Mouse (Mus musculus): ENCODE results near the gene Ccdc189. TPM values are rescaled to one million over a fixed set of nuclear protein-coding genes. Genes with fewer than 3 reads are reported as not detected.
A peak's percentile ranks its signal among the peaks of the same experiment; 100 is the strongest.

Gene Ccdc189
- total RNA-seq, 2 experiments from 2014 or later, result 6.5 to 9.2 TPM

DNA sequence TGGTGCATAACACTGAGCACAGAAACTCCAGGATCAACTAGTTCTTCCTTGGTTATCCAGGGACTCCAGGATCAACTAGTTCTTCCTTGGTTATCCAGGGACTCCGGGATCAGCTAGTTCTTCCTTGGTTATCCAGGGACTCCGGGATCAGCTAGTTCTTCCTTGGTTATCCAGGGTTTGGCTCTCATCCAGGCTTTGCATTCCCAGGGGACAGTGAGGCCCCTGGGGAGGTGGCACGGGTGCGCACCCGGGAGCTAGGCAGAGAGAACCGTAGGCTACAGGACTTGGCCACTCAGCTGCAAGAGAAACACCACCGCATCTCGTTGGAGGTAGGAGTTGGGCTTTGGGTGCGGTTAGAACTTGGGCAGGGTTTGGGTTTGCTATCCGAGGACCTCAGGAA is 2.7 kb upstream of the Ccdc189 start:
- peak; percentile 51 for DNase-seq

DNA sequence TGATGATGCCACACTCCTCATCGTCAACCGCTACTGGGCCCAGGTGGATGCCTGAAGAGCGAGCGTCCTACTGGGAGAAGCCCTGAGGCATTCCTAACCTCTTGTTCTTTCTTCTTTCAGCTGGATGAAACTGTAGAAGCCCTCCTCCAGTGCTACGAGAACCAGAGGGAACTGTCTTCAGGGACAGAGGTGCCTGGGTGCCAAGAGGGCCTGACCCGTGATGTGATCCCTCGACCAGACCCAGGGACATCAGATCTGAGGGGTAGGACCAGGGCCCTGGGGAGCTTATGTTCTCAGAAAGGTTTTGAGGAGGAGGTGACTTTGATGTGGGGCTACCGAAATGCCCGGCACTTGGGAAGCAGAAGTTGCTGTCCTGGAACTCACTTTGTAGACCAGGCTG is 1.2 kb upstream of the Ccdc189 start:
- DNase-seq, result no peak

DNA sequence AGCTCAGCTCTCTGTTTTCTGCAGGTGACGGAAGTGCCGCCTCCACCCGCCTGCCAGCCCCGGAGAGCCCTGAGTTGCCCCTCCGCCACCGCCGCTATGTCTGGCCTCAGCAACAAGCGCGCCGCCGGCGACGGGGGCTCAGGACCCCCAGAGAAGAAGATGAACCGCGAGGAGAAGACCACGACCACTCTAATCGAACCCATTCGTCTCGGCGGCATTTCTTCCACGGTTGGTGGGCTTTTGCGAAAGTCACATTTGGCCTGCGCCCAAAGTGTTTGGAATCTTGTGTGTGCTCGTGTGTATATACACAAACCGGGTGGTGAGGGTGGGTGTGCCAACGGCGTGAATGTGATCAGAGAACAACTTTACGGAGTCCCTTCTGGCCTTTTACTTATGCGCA is 506 bp upstream of the Ccdc189 start:
- no peak for DNase-seq

DNA sequence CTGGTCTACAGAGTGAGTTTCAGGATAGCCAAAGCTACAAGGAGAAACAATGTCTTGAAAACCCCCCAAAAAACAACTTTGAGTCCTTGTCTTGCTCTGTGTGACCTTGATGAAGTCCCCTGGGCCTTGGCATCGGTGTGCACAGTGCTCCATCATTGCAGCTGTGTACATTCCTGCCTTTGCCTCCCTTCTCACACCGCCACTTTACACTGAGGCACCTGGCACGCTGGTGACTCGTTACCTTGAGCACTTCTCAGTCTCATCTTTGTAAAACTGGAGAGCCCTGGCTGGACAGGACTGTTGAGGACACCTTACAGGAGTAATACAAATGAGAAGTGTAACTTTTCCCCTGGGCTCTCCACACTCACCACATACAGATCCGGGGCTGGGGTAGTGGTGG is 1.2 kb downstream of the Ccdc189 start:
- no peak for DNase-seq

DNA sequence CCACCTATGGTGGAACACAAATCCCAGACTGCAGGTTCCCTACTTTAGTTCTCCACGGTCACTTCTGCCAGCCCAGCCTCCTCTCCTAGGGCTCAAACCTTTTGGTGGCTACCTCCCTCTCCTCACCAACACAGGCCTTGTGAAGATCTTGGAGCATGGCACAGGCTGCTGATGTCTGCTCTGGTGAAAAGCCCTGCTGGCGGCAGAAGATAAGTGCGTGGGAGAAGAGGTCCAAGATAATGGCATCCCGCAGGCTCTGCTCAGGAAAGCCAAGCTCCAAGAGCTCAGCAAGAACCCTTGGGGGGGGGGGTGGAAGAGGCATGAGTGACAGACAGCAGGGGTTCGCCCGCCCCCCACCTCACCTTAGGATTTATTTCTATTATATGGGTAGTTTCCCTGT is 2.2 kb downstream of the Ccdc189 start:
- DNase-seq, result no peak

DNA sequence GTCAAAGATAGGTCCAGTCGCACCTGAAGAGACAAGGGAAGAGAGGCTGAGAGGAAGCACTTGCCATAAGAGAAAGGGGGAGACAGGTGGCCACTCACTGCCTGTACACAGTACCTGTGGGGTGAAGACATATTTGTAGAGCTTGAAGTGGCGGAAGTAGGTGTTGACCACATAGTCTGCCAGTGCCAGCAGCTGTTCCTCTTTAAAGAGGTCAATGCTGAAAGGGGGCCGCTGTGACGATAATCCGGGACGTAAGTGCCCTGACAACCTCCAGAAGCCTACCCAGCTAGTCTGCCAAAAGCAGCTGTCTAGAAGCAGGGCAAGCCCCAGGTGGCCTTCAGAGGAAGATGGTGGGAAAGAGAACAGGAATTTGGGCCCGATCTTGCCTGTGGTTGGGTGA is 3.4 kb downstream of the Ccdc189 start:
- DNase-seq, result no peak

DNA sequence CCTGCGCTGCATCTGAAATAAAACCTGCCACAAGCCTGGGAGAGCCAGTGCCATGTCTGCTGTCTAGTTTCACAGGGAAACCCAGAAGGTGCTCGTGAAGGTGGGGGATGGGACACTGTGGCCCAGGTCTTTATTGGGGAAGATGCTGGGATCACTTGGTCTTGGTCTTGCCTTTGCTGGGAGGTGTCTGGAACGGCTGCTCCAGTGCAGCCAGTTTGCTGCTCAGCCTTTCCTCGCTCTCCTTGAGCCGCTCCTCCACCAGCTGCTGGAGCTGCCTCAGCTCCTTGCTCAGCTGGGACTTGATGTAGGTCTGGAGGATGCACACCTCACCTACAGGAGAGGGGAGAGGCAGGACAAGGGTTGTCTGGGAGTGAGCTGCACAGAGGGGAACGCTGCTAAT is 5.1 kb downstream of the Ccdc189 start:
- DNase-seq, result no peak

DNA sequence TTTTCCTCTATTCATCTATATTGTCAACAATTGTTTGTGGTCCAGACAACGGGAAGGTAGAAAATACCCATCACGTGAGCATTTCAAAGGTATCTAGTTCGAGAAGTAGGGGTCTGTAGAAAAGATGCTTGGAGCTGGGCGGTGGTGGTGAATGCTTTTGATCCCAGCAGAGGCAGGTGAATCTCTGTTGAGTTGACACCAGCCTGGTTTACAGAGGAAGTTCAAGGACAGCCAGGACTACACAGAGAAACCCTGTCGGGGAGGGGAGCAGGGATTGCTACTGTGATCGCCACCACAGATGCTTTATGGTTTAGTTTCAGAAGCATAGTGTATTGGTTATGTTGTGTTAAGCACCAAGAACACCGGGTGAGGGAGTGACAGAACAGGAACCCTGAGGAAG is 14.3 kb downstream of the Ccdc189 start:
- DNase-seq, result no peak

DNA sequence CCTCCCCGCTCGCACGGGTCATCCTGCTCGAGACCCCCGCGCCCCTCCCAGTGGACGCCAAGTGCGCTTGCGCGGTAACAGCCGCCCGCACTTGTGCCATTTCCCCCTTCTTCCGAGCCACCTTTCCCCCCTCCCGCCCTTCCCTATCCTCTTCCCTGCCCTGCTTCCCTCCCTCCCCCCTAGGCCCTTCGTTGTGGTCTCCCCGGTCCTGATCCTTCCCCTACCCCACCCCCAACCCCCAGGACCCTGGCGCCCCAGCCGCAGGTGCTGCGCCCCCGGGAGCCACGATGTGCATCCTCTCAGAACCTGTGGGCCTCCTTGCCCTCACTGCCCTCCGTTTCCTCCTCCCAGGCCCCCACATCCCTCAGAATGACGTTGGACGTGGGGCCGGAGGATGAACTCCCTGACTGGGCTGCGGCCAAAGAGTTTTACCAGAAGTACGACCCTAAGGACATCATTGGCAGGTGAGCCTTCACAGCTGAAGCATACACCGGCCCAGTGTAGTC is 14.8 kb downstream of the Ccdc189 start:
- no peak for DNase-seq

DNA sequence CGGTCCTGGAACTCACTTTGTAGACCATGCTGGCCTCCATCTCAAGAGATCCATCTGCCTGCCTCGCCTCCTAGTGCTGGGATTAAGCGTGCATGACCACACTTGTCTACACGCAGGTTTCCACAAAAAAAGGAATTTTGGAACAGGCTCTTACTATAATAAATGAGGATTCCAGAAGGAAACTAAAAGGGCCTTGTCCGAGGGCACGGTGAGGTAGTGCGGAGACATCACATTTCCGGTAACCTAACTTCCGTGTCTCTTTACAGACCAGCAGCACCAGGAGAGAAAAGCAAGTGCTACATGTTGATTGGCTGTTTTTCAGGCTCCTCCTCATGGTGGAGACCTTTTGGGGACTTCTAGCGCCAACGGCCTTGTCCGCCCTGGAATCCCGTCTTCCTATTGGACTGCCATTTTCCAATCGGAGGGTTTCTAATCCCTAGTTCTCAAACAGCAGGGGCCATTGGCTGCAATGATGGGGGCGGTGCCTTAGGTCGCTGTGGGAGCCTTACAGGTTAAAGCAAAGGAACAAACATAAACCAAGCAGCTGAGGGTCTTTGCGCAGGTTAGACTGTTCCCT is 15.4 kb downstream of the Ccdc189 start, which contains the start of gene Phkg2:
TSS of gene Phkg2 (plus strand) at position 446 of the 577 bp plus-strand sequence.
- peak; percentile 91 for DNase-seq

DNA sequence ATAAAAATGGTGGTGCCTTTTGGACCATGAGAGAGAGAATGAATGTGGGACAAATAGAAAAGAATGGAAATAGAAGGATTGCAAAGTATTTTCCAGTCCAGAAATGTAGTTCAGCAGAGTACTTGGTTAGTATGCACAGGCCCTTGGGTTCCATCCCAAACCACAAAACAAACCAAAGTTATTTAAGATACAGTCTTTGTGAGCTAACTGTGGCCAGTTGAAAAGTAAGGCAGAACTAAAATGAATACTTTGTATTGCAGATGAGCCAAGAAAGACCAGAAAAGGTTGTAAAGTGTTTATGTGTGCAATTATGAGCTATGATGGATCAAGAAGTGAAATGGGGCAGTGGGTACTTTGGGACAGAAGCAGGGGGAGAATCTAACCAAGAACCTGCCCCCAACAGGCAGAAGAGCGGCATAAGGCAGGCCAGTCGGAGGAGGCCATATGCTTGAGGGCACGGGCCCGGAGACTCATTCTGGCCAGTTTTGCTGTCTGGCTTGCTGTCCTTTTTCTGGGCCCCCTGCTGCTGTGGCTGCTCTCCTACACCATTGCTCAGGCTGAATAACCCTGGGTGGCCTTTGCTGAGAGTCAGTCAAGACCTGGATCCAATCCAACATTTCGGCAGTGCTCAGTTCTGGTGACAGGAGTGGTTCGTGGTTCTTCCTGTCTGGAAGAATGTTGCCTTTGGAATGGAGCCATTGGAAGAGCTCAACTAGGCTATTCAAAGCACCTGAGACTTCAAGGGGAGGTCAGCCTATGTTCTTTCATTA is 23.8 kb downstream of the Ccdc189 start:
- DNase-seq, result peak; percentile 70

DNA sequence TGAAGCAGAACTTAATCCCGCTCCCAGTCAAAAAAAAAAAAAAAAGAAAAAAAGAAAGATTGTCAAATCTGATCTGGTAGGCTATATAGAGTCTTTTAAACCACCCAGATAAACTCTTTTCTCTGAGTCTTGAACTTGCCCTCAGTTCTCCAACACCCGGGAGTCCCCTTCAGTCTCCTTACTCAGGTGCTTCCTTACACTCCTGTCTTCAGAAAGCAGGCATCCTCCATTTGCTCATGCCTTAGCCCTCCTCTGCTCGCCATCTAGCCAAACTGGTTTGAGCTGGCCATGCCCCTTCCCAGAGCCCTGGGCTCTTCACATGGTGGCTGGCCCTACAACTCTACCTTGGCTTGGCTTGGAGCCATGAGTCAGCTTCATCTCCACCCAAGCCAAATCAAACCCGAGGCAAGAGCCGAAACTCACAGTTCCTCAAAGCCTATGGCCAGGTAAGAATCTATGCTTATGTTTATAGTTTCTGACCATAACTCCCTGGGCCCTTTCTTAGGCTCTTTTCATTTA is 27.0 kb downstream of the Ccdc189 start, which contains the start of gene Tmem265:
TSS of gene Tmem265 (plus strand) at position 51 of the 519 bp plus-strand sequence.
- no peak for DNase-seq

DNA sequence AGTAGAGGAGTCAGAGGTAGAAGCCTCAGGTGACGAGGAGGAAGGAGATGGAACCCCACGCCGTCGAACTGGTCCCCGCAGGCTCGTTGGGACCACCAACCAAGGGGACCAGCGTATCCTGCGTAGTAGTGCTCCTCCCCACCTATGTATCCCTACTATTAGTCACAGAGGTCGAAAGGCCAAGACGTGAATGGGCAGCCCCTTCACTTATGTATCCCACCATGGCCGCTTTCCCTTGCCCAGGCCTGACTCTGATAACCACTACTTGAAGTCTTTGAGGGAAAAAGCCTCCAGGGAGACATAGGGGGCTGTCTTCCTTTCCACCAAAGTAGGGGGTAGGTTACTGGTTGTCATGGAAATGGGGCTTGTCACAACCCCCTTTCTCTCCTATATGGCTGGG is 27.8 kb downstream of the Ccdc189 start:
- no peak for DNase-seq

DNA sequence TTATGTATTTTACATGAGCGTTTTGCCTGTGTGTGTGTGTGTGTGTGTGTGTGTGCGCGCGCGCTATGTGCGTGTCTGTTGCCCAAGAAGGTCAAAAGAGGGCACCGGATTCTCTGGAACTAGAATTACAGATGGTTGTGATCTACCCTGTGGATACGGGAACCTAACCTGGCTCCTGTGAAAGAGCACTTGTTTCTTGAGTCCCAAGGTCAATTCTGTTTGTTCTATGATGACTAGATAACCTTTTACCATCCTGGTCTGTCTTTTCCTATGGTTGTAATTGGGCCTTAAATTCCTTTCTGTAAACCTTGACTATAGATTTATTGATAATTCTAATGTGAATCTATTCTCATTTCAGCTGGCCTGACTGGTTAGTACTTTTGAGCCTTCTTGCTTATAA is 36.8 kb downstream of the Ccdc189 start:
- no peak for DNase-seq

DNA sequence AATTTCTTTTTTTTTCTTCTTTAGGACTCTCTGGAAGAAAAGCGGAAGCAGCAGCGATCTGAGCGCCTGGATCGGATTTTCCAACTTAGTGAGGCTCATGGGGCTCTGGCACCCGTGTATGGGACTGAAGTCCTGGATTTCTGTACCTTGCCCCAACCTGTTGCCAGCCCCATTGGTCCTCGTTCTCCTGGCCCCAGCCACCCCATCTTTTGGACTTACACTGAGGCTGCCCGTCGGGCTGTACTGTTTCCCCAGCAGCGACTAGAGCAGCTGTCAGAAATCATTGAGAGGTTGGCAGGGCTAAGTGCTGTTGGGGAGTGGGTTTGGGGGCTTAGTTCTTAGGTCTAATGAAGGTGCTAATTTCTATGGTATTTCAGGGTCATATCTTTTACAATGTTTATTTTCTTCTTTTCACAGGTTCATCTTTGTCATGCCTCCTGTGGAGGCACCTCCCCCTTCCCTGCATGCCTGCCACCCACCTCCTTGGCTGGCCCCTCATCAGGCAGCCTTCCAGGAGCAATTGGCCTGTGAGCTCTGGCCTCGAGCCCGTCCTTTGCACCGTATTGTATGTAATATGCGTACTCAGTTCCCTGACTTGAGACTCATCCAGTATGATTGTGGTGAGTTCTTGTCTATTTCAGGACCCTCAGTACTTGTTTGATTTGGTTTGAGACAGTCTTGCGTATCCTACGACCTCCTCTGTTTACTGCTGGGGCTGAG is 39.1 kb downstream of the Ccdc189 start:
- DNase-seq, result peak; percentile 84

DNA sequence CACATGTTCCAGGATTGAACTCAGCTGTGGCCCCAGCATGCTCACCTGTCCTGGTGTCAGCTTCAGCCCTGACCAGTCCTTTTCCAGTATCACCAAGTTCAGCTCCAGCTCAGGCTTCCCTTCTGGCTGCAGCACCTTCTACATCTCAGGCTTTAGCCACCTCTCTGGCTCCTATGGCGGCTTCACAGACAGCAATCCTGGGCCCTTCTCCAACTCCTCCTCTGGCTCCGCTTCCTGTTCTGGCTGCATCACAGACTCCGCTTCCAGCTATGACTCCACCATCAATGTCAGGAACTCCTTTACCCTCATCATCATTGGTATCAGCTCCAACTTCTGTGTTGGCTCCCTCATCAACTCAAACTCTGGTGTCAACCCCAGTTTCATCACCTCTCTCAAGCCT is 46.7 kb downstream of the Ccdc189 start:
- DNase-seq, result no peak

Other genes with a start within 250 kb of the Ccdc189 start
- gene Zfp768, start 243.0 kb downstream of the Ccdc189 start, total RNA-seq (2021), result 10 to 100 TPM; 36.1 to 41.4 TPM
- gene Zfp747, start 212.5 kb downstream of the Ccdc189 start, total RNA-seq (2021), result 1 to 10 TPM; 5.8 to 5.9 TPM
- gene 9130019O22Rik, start 201.4 kb downstream of the Ccdc189 start, total RNA-seq (2021), result 1 to 10 TPM; 2.6 to 3.2 TPM
- gene E430018J23Rik, start 195.0 kb downstream of the Ccdc189 start, total RNA-seq (2021), result 1 to 10 TPM; 4.0 to 4.8 TPM
- gene Zfp764, start 181.8 kb downstream of the Ccdc189 start, total RNA-seq (2021), result 1 to 10 TPM; 4.9 to 5.0 TPM
- 1 to 10 TPM; 3.8 to 6.0 TPM for gene Zfp688, start 166.5 kb downstream of the Ccdc189 start, total RNA-seq (2021)
- gene Zfp689, start 139.4 kb downstream of the Ccdc189 start, total RNA-seq (2021), result 1 to 10 TPM; 3.9 to 4.8 TPM
- gene Prr14, start 129.0 kb downstream of the Ccdc189 start, total RNA-seq (2021), result 10 to 100 TPM; 28.0 to 28.9 TPM
- 10 to 100 TPM; 37.4 to 38.0 TPM for gene Fbrs, start 109.4 kb downstream of the Ccdc189 start, total RNA-seq (2021)
- 10 to 100 TPM; 78.7 to 80.5 TPM for gene Srcap, start 76.6 kb downstream of the Ccdc189 start, total RNA-seq (2021)
- gene Gm42715, start 69.0 kb downstream of the Ccdc189 start, total RNA-seq (2021), result 10 to 100 TPM; 16.5 to 17.1 TPM
- under 1 TPM in 1 of 2 experiments, not detected in 1; 0.45 TPM for gene Tmem265, start 27.2 kb downstream of the Ccdc189 start, total RNA-seq (2021)
- 10 to 100 TPM; 18.1 to 19.4 TPM for gene Phkg2, start 15.3 kb downstream of the Ccdc189 start, total RNA-seq (2021)
- 10 to 100 TPM; 47.8 to 49.7 TPM for gene Rnf40, start 172 bp upstream of the Ccdc189 start, total RNA-seq (2021)
- gene Zfp629, start 27.2 kb upstream of the Ccdc189 start, total RNA-seq (2021), result 10 to 100 TPM; 31.8 to 38.0 TPM
- 10 to 100 TPM; 67.6 to 71.1 TPM for gene Bcl7c, start 120.3 kb upstream of the Ccdc189 start, total RNA-seq (2021)
- gene Ctf1, start 124.1 kb upstream of the Ccdc189 start, total RNA-seq (2021), result 1 to 10 TPM; 3.4 to 4.0 TPM
- gene Ctf2, start 143.6 kb upstream of the Ccdc189 start, total RNA-seq (2021), result not detected
- 1 to 10 TPM; 6.0 TPM for gene Fbxl19, start 155.9 kb upstream of the Ccdc189 start, total RNA-seq (2021)
- gene Orai3, start 181.2 kb upstream of the Ccdc189 start, total RNA-seq (2021), result 10 to 100 TPM; 14.7 to 14.8 TPM
- gene Setd1a, start 188.1 kb upstream of the Ccdc189 start, total RNA-seq (2021), result 10 to 100 TPM; 30.8 to 32.0 TPM
- 1 to 10 TPM; 3.0 to 3.2 TPM for gene Gm49388, start 197.0 kb upstream of the Ccdc189 start, total RNA-seq (2021)
- 10 to 100 TPM in 1 of 2 experiments, 1 to 10 TPM in 1; 9.6 to 10.3 TPM for gene Hsd3b7, start 212.0 kb upstream of the Ccdc189 start, total RNA-seq (2021)
- gene Stx4a, start 235.7 kb upstream of the Ccdc189 start, total RNA-seq (2021), result 10 to 100 TPM; 67.1 to 75.3 TPM
- 1 to 10 TPM in 1 of 2 experiments, under 1 TPM in 1; 0.90 to 1.2 TPM for gene Stx1b, start 236.0 kb upstream of the Ccdc189 start, total RNA-seq (2021)

Data from heart, postnatal 4 days (tissue).